Mouse (Mus musculus): ENCODE data around the gene Gm10277.

DNA sequence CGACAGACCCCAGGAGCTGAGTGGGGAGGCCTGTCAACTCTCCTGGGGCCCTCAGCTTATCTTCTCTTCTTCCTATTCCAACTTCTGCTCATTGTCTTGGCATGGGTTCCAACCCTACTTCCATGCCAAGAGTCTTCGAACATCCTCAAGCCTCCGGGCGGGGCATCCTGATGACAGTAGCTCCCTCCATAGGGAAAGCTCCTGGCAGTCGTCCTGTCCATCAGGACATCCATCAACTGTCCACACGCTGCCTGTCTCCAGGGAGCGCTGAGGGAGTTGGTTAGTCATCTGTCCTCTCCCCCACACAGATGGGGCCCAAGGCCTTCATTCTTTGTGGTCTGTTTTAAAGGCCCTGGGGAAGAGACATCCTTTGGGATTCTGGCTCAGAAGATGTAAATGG lies 6.5 kb downstream of the Gm10277 start:
- TF ChIP-seq CTCF (IDR thresholded peaks at IDR 0.05; ENCODE audit: control insufficient read depth, insufficient read depth, insufficient replicate concordance, low read depth, low read length) (no peak), POLR2A (IDR thresholded peaks at IDR 0.05; ENCODE audit: control insufficient read depth, low read depth, low read length) (no peak)

Measured in testis, adult 2 months (tissue).